Mouse (Mus musculus) gastrocnemius, postnatal 14 days (tissue): ENCODE data around the gene Atp8a2. TPM values are rescaled to one million over a fixed set of nuclear protein-coding genes. Genes with fewer than 3 reads are reported as not detected.
"Not testable (repeated sequence)": the region's sequence is repeated elsewhere in the genome, so short reads cannot be mapped to it uniquely, and the experiment has no call there.

Experiments
- DNase-seq: peaks from one replicate; pipeline ENCODE4 v3.0.0; 2021; ENCODE audit warnings: mixed read lengths
- intact Hi-C: fragments of 180-260 bp; cut with DNase I; formaldehyde crosslinking; loops from one replicate; pipeline ENCODE4 v1.15.1; 2025; ENCODE audit warnings: low total_unique reads
- total RNA-seq, 2 experiments: library from RNA; stranded (reverse); gene quantifications; 2 replicates each; pipeline ENCODE4 v1.2.3; 2021

Atp8a2 gene
- total RNA-seq, 2 experiments from 2014 or later, result 0.93 to 1.8 TPM

DNA sequence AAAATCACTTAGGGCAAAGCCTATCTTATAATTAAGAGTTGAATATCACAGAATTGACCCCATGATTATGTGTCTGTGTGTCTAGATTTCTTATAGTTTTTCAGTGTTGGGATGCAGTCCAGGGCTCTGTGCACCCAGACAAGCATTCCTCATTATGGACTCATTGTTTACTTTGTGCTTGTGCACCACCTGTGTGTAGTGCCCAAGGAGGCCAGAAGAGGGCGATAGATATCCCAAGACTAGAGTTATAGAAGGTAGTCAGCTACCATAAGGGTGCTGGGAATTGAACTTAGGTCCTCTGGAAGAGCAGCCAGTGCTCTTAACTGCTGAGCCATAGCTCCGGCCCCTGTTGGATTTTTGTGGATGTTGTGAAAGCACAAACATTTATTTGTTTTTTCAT, 320.5 kb downstream of the Atp8a2 start:
- no peak for DNase-seq
- intact Hi-C loops, result no loop called here

DNA sequence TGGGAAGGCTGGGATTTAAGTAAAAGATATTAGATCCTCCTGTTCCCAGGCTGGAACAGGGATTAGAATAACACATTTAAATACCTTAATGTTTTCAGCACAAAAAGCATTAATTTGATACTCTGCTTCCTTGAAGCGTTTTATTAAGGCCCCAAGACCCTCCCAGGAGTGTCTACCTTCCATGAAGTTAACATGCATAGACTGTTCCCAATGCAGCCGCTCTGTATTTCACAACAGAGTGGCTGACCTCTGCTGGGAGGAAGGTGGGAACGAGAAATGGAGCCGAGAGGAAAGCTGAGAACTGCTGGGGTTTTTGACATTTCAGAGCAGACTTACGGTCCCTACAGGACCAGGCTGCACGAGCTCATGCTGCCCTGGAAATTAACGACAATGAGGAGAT, 328.6 kb downstream of the Atp8a2 start:
- DNase-seq, result no peak
- intact Hi-C loops, result no loop called here

DNA sequence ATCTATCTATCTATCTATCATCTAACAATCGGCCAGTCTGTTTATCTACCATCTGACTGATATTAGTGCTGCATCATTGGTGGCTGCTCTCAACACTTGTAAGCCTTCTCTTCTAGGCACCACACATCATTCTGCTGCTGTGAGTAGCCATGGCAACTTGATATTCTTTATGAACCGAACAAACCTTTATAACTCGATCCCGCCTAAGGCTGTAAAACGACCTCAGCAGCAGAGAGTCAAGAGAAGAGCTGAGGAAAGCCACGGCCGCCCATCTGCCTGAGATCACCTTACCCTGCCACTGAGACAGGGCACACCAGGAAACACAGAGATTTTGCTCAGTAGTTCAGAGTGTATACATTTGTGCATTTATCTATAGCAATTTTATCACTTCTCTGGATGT, 329.2 kb downstream of the Atp8a2 start:
- intact Hi-C loops, result no loop called here
- no peak for DNase-seq

DNA sequence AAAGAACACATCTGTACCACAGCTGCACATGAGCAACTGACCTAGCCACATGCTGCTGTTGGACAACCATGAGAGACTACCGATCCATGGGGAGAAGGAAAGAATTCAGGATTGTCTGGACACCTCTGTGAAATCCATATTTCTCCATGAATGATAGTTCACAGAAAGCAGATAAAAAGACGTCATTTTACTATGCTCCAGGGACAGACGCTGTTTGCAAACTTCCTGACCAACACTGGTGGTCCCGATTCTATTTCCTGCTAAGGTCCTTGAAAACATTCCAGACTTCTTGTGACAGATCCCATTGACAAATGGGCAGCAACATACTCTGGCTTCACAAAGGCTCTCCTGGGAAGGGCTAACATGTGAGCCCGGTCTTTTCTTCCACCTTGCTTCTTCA, 331.0 kb downstream of the Atp8a2 start:
- DNase-seq, result no peak
- intact Hi-C loops, result no loop called here

DNA sequence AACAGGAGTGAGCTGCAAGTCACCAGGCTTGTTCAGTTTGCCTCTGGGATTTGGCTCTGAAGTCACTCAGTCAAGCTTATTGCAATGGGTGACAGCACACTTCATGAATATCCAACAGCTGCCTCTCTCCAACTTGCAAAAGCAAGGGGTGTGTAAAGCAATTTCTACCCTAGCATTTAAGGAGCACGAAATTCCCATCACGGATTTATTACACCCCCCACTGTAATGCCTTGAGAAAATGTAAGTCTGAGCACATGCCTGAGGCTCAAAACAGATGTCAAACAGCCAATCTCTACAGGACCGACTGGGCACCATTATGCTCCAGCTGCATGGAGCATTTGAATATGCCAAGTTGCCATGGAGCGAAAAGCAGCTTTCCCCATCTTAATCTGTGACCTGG, 334.6 kb downstream of the Atp8a2 start:
- intact Hi-C loops, result no loop called here
- no peak for DNase-seq

DNA sequence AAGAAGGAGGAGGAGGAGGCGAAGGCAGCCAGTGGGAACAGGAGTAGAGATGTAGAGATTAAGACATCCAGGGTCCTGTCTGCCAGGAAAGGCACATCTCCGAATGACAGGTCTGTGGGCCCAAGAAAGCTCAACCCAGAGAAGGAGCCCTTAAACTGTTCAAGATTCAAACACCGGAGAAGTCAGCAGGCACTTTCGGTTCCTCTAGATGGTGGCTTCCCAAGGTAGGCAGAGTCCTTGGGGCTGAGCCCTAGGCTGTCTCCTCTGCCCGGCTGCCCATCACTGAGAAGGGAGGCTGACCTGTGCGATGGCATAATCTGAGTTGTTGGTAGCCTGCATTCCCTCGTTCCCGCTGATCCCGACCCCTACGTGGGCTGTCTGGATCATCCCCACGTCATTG, 337.1 kb downstream of the Atp8a2 start:
- no peak for DNase-seq
- intact Hi-C loops, result no loop called here

GRCm38 (mm10) chr14:59858501-59859225, 338.3 kb downstream of the Atp8a2 start:
- DNase-seq, result no peak
- intact Hi-C loops, result no loop called here

- intact Hi-C loops, result no loop called here
- DNase-seq, result no peak
Measured at GRCm38 (mm10) chr14:59853139-59853538, 343.8 kb downstream of the Atp8a2 start.

- intact Hi-C loops, result no loop called here
- peak; percentile 20 for DNase-seq
Measured at GRCm38 (mm10) chr14:59846609-59847375, 350.2 kb downstream of the Atp8a2 start.

- no peak for DNase-seq
- intact Hi-C loops, result no loop called here
Measured at GRCm38 (mm10) chr14:59843264-59843942, 353.6 kb downstream of the Atp8a2 start.

GRCm38 (mm10) chr14:59839951-59840720, 356.8 kb downstream of the Atp8a2 start:
- intact Hi-C loops, result no loop called here
- no peak for DNase-seq

DNA sequence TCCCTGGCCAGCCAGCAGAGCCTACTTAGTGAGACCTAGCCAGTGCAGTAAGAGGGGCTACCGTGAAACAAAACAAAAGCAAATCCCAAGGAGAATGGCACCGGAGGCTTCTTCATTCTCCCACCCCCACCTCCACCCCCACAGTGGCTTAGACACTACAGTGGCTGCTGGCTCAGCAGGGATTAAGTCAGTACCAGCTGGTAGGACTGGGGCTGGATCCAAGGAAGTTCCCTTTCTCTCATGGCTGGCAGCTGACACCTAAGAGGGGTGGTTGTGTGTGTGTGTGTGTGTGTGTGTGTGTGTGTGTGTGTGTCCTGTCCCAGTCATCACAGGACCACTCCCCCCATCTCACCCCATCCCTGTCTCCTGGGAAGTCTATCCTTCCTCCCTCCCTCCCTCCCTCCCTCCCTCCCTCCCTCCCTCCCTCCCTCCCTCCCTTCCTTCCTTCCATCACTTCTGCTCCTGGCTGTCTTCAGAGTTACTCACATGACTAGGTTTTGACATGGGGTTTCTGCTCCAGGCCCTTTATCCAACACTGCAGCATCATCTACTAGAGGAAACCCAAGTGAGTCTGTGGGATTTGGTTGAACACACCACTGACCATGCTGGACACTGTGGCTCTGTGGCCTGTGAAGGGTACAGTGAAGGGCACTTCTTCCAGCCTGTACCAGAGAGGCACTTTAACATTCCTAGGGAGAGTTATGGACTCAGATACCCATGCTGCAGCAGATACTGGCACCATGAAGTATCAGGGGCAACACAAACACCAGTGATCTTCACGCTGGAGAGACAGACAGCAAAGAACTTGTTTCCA, 358.3 kb downstream of the Atp8a2 start:
- DNase-seq, intact Hi-C loops: not testable (repeated sequence)

GRCm38 (mm10) chr14:59837691-59838241, 359.2 kb downstream of the Atp8a2 start:
- DNase-seq, intact Hi-C loops: not testable (repeated sequence)

DNA sequence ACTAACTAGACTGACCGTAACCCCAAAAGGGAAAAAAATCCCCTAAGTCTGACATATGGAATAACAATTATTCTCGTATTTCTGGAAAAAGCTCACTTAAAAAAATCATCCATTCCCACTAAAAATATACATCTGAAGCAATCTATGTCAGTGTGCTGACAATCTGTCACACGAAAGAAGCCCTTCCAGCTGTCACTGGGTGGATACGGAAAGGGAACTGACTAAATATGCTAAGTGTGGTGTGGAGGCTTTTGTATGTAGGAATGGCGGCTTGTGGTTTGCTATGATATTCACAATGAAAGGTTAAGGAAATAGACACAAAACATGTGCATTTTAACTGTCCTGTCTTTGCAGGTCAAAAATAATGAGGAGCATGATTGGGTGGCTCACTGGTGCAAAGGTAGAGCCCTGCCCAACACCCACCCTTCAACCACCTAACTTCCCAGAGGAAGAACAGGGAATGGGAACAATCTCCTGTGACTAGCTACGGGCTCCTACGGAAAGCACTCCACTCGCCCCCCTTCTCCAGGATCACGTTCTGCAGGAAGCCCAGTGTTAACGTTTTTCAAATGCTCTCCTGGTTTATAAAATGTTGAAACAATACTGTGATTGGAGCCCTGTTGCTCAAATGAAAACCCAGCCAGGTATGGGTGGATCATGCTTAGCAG, 360.0 kb downstream of the Atp8a2 start:
- intact Hi-C loops, result no loop called here
- DNase-seq, result no peak

DNA sequence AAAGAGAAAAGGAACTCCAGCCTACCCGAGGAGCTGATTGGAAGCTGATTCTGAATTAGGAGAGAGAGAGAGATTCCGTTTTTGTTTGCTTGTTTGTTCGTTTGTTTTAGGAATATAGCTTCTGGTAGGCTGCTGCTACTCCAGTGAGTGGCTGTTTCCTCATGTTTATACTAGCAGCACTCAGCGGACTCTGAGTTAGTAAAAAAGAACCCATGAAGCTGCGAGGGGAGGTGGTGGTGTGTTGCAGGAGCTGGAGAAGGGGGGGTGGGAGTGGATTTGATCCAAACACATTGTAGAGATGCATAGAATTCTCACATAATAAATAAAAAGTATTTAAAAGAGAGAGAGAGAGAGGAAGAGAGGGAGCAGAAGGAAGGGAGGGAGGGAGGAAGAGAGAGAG, 367.4 kb downstream of the Atp8a2 start:
- DNase-seq, result no peak
- intact Hi-C loops, result no loop called here

DNA sequence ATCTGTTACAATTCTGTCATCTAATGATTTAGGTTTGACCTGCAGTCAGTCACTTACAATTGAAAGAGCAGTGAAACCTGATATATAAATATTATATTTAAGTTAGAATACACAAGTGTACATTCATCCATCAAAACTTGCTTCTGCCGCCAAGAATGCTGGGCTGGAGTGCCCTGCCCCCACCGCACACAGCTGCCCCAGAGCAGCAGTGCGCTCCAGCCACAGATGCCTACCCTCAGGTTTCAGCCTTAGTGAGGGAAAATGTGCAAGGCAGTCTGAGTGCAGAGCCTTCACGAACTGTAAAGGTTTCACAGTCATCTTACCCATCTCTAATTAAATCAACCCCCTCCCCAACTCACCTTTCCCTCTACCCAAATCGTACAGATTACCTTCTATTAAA, 369.6 kb downstream of the Atp8a2 start:
- DNase-seq, result no peak
- intact Hi-C loops, result no loop called here

- intact Hi-C loops, result no loop called here
- no peak for DNase-seq
Measured at GRCm38 (mm10) chr14:59820115-59820419, 376.9 kb downstream of the Atp8a2 start.
